Mouse (Mus musculus): ENCODE measurements around the gene Neurod2.
A peak's percentile ranks its signal among the peaks of the same experiment; 100 is the strongest.

Neurod2 gene

DNA sequence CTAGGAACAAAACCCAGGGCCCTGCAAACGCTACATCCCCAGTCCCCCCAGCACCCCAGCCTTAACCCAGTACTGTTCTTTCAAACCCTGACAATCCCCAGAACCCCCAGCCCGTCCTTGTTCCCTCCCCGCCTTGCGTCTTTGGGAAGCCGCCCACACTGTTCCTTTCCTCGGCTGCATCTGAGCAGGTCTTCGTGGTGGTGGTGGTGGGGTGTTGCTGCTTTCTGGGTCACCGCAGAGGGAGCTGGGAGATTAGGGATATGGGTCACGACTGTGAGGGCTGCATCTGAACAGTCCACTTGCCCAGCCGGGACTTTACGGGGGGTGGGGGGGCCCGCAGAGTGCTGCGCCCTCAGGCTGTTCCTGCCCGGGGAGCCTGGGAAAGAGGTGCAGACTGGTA is 25.0 kb upstream of the Neurod2 start:
- no peak for DNase-seq (ENCODE audit: low spot score in 2 of 2)

DNA sequence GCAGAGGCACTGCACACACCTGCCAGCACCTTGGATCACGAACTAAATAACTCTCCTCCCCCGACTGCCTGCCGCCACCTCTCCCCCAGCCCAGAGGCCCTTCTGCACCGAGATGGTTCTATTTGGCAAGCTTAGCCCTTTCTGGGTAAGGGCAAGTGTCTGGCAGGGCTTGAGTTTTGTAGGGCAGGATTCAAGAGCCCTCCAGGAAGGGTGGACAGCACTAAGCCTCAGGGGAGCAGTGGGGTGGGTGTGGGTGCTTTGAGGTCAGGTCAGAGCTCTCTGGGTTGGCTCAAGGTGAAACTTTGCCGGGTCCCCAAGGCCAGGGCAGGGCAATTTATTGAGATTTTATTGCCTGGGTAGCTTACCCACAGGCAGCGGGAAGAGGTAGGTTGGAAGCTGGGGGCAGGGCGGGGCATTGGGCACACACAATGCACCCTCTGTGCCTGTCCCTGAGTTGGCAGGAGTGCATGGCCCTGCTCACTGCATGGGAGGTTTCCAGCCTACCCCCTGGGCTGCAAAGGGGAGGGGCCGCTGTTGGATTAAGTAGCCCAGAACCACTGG is 24.3 kb upstream of the Neurod2 start:
- DNase-seq (ENCODE audit: low spot score in 2 of 2), result no peak

DNA sequence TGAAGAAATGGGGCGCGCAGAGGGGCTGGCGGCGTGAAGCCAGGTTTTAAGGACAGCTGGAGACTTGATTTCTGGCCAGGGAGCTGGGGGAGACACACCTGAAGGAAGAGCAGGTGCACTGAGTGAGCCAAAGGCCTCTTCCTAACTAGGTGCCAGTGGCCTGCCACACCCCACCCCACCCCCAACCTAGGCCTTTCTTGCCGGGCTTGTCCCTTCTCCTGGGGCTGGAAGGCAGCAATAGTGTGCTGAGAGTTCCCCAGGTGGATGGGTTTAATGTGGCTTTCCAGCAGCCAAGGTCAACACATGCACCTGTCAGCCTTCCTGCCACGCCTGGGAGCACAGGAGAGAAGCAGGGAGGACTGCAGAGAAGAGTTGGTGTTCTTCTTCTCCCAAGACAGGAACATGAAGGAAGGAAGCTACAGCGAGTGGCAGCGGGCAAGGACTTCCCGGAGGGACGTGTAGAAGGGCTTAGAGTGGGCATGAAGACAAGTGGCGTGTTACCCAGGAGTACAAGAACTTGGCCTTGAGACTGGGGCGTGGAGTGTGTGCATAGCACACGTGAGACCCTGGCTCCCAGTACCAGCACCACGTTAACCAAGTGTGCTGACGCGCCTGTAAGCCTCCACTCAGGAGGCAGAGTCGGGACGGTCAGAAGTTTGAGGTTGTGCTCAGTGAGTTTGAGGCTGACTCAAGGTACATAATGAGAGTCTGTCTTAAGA is 23.0 kb upstream of the Neurod2 start:
- no peak for DNase-seq (ENCODE audit: low spot score in 2 of 2)

DNA sequence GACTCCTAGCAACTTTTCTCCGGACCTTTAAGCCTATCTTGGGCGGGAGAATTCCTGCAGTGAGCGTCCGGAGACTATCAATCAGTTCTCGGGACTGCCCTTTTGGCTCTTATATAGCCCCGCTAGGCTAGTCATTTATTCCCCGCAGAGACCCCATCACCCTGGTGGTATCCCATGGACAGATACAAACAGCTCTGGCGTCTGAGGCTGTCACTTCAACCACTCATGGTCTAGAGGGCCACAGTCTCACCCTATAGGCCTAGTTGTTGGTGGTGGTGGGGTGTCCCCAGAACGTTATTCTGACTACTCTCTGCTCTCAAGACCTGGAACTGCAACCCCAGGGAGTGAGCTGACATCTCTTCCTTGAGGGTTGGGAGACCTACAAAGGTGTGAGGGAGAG is 19.9 kb upstream of the Neurod2 start:
- DNase-seq (ENCODE audit: low spot score in 2 of 2), result no peak

DNA sequence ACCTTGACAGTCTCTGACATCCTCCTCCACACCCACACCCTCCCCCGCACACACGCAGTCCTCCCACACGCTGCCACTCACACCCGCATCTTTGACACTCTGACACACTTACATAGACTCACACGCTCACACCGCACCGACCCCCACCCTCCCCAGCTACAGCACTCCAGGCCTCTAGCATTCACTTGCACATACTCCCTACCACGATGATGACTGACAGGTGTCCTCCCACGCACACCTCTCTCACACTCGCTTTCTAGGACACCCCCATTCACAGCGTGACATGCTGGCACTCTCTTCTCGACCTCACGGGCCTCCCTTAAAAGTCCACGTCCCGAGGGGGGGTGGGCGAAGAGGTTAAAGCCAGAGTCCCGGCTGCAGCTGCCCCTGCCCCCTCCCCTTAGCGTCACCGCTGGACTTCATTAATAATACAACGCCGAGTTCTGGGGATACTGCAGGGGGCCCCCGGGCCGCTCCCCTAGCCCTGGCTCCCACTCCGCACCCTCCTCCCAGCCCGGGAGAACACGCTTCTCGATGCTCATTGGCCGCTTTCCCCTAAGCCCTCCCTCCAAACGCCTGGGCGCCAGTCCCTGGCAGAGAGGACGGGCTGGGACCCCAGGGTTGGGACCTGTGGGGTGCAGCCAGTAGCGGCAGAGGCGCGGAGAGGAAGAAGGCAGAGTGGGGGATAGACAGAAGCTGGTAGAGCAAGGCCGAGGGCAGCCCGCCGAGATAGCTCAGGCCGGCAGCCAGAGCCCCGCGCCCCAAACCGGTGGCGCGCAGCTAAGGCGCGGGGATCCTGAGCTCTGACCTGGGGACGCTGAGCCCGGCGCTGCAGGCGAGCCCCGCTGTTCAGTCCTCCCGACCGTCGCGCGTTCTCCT is 18.9 kb upstream of the Neurod2 start, which contains the start of gene Ppp1r1b:
Ppp1r1b (plus strand) TSS at position 322 of the 879 bp plus-strand sequence.
- DNase-seq (ENCODE audit: low spot score in 2 of 2), result peak; percentile 64 to 67

DNA sequence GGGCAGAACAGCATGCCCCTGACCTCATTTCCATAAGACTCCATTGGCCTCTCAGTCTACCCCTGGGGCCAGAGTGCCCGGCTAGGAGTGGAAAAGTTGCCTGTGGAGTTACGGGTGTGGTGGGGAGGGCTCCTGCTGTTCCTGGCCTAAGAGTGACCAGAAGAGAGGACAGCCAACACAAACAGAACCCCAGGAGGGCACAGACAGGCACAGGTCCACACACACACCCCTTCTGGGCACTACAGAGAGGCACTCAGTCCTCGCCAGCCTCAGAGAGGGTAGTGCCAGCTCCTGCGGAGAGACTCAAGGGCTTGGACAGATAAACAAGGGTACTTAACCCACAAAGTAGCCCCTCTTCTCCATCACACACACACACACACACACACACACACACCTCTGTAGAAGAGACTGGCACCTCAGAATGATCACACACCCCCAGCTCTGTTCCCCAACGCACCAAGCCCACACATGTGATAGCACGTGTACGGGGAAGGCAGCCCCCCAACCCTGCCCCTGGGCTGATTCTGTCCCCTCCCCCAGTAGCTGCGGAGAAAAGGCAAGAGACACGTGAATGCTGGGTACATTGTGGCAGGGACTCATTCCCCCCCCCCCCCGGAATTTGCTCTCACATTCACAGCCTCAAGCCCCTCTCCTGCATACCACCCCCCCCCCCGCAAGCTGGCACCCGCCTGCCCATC is 18.1 kb upstream of the Neurod2 start:
- DNase-seq (ENCODE audit: low spot score in 2 of 2), result no peak

DNA sequence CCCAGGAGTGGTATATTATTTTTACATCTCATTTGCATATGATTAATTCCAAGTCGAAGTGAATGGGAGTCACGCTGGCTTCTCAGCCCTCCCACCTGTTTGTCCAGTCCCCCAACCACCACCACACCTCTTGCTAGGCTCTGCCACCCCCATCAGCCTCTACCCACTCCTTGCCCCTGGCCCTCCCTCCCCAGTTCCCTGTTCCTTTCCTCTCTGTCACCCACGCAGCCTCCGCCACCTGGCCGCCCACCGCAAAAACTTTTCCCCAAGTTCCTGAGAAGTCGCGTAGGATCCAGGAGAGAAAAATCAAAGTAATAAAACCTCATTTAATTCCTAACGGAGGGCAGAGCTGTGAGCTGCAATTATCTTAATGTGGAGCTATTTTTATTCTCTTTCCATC is 16.7 kb upstream of the Neurod2 start:
- DNase-seq (ENCODE audit: low spot score in 2 of 2), result no peak

DNA sequence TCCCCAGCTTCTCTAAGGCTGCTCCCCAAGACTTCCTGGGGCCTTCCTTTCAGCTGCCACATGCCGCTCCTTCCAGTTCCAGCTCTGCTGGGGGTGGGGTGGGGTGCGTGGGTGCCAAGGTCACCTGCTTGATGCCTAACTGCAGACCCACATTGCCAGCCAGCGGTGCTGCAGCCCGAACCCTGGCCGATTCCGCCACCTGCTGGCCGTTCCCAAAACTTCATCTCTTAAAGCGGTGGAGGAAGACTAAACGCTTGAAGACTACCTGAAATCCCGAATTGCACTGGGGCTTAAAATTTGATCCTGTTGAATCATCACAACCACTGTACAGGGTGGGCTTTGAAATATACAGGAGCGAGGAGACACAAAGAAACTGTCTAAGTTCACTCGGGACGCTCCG is 15.8 kb upstream of the Neurod2 start:
- DNase-seq (ENCODE audit: low spot score in 2 of 2), result peak; percentile 70 to 82

DNA sequence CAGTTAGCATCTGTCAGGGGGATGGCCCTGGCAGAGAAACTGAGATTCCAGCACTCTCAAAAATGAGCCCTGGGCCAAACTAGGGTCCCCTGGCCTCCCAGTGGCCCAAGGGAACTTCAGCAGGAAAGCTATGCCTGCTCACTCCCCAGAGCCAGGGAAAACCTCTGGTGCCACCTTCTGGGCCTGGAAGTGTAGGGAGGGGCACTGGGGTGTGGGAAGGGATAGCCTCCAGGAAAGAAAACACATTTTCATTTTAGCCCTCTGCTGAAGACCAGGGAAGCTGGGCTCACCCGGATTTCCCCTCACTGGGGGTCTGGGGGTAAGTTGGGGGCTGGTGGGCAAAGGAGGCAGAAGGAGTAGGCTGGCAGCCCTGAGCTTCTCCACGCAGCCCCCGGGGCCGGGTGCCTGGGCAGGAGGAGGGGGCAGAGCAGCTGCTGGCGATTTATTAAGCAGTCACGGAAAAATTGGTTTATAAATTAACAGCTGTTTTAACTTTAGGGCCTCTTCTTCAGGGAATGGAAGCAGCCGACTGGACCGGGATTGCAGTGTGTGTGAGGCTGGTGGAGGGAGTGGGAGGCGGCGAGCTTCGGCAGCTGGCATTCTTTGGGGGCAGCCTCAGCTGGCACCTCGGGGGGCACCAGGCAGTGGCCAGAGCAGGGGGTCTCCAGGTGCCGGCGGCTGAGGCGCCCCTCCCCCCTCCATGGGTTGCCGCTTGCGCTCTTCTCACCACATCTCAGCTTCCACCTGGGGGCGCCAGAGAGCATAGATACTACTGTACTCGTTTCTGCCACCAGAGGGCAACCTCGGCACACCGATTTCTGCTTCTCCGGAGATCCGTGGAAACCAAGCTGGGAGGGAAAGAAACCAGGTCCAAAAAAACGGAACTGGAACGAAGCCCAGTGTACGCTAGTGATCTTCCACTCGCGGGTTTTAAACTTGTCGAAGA is 12.8 kb upstream of the Neurod2 start:
- peak; percentile 64 to 93 for DNase-seq (ENCODE audit: low spot score in 2 of 2)

DNA sequence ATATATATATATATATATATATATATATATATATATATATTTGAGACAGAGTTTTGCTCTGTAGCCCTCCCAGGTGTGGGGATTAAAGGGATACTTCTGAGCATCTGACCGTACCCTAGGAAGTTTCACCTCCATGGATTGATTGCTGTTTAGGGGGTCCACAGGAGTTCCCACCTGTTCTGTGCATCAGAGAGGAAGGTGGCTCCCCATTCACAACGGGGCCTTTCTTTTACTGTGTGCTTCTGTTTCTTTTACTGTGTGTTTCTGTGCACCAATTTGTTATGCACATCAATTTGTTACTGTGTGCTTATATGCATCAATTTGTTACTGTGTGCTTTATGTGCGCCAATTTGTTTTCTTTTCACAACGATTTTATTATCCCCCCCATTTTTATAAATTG is 11.7 kb upstream of the Neurod2 start:
- DNase-seq (ENCODE audit: low spot score in 2 of 2), result no peak

DNA sequence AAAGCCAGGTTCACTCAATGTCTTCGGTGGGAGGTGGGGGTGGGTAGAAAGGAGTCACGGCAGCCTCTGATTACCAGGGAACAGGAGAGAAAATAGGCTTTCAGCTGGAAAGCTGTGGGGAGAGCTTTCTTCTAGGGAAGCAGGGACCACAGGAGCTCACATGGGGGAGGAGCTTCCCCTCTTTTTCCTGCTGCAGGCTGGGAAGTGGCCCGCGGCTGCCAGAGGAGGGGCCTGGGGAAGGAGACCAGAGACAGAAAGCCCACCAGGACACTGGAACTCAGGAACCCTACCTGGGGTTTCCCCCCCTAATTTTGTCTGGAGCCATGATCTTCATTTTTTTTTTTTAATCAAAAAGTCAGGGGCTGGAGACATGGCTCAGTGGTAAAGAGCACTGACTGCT is 11.1 kb upstream of the Neurod2 start:
- DNase-seq (ENCODE audit: low spot score in 2 of 2), result no peak

DNA sequence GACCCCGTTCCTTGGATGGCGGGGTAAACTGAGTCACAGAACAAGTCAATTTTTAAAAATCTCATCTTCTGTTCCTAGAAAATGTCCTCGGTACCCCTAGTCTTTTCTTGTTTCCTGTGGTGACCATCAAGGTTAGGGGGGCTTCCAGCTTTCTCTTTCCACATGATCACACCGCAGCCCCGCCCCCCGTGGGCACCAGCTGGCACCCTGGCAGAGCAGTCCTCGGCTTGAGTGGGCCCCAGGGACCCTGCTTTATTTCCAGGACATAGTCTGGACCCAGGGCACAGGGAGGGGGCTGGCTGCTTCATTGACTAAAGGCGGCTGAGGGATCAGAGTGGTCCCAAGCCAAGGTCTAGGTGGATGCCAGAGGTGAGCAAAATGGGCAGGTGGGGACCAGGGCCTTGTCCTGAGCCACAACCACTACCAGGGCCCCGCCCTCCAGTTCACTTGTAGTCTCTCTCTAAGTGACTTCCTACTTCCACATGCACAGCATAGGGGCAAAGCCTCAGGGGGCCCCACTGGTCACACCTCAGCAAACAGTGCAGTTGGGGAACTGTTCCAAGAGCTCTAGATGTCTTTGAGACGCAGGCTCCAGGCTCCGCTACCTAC is 10.3 kb upstream of the Neurod2 start:
- no peak for DNase-seq (ENCODE audit: low spot score in 2 of 2)

DNA sequence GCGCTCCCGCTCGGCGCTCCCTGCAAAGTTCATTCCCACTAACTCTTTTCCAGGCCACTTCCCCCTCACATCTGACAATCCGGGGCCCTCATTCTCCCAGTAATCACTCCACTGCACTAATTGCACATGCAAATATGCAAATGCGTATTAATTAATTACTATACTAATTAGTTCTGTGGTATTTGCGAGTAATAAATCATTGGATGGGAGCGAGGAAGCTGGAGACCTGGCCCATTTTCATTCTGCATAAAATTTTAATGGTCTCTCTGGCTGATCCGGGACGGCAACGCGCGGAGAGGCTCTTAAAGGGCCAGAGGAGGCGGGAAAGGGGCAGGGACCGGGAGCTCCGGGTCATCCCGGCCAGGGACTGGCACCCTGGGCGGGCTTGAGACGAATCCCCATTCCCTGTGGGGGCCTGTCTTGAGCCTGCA is 9.6 kb upstream of the Neurod2 start:
- no peak for DNase-seq (ENCODE audit: low spot score in 2 of 2)

DNA sequence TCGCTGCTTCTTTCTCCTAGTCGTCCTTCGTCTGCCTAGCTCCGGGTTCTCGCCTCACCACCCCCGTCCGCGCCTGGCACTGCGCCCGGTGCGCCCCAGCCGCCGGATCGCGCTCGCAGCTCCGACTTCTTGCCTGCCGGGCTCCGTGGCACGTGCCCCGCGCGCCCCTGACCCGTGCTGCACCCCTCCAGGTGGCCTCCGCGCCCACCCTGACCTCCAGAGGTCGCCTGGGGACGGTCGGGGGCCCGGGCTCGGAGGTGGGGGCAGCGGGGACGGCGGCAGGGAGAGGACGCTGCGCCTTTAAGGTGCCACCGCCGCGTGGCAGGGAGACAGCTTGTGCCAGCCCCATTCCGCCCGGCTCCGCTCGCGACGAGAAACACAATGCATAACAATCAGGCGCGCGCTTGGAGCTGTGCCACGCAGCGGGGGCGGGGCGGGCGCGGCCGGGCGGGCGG is 9.1 kb upstream of the Neurod2 start:
- no peak for DNase-seq (ENCODE audit: low spot score in 2 of 2)

DNA sequence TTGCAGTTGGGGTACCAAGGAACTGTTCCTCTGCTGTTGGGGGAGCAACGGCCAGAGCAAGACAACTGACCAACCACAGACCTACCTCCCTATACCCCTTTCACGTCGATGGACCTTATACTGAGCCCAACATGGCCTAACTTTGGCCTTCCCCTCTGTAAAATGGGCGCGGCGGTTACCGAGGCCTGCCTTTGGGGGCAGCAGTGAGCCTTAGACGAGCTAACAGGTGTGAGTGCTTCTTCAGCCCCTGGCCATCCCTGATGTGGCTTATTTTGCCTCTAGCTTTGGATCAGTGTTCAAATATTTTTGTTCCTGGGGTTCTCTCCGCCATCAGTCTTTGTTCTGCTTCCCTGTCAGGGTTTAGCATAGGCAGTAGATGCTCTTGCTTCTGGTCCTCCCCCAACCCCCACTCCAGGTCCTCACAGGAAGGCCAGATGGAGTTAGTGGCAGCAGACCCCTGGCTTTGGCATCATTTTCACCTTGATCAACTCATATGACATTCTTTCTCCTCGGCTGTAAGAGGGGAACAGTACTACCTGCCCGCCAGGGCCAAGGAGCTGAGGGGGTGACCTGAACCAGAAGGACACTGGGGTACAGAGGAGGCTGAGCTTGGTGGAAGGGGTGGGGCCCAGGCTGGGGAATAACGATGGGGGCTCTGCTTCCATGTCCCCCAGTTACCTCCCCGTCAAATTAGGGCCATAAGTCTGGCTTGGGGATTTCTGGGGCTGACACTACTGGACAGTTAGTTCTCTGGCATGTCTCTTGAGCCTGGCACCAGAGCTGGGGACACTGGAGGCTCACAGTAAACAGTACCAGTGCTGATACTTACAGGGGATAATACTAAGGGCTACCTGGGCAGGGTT is 7.0 kb upstream of the Neurod2 start:
- no peak for DNase-seq (ENCODE audit: low spot score in 2 of 2)

DNA sequence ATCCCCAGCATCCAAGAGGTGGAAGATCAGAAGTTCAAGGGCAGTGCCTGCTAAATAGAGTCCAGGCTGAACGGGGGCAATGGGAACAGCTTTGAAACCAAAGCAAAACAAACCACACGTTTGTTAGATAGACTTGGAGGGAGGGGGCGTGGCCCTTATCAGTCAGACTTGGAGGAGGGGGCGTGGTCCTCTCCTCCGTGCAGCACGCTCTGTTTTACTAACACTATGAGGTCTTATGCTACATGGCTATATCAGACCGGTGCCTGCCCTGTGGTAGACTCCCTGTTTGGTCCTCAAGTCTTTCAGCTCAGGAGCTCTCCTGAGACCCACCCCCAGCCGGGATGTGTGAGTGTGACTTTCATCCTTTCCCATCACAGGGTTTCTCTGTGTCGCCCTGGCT is 5.8 kb upstream of the Neurod2 start:
- DNase-seq (ENCODE audit: low spot score in 2 of 2), result no peak

DNA sequence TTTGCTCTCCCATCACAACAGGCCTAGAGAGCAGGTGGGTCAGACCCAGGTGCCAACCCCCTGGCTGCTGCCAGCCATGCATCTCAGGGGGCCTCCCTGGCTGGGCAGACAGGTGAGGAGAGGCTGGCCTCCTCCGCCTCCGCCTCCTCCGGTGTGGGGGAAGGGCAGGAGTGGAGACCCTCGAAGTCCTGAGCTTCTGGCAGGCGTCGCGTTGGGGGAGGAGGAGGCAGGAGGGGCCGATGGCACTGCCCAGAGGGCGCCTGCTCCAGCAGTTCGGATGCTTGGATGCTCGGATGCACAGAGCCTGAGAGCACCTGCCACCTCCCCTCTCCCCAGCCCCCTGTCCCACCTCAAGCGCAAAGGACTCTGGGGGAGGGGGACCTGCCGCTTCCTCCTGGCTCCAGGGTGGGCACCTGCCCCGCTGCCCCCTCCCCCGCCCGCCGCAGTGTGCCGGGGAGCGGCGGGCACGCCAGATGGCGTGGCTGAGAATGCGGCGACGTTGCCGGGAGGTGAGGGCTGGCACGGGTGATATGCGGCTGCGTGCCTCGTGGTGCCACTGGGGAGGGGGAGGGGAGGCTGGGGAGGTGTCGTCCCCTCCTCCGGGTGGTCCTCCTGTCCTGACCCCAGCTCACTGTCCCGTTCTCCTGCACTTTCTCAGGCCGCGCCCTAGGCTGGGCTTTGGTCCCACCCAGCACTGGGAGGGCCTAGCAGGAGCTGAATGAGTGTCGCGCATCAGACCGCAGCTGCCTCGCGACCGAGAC is 4.7 kb upstream of the Neurod2 start:
- no peak for DNase-seq (ENCODE audit: low spot score in 2 of 2)

DNA sequence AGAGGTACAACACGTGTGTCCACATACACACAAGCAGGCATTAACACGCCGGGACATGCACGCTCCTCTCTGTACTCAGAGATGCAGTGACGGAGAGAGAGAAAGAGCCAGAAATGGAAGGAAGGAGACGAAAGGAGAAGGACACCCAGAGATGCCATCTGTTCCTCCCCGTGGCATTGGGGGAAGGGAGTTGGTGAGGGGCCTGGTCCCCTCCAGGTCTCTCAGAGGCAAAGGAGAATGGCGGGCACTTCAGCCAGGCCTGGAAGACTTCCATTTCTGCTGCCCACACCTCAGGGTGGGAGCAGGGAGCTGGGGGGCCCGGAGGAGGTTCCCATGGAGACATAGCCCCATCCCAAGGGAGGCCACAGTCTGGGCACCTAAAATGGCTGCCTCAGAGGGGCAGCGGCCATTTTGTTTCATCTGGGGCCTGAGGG is 3.8 kb upstream of the Neurod2 start:
- DNase-seq (ENCODE audit: low spot score in 2 of 2), result no peak

DNA sequence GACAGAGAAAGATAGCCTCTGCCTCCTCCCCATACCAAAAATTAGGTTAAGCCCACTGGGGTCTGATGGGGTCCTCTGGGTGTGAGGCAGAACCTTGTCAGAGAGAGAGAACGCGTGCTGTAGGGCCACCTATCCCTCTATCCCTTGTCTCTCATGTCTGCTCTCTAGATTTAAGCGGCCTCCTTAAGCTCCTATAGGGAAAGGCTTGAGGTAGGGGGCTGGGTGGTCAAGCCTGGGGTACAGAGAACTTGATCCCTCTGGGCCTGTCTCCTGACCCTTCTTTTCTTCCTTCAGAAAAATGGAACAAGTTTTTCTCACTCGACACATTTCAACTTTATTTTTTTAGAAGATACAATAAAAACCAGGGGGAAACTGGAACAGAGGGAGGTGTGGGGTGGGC is 3.4 kb upstream of the Neurod2 start:
- no peak for DNase-seq (ENCODE audit: low spot score in 2 of 2)
